Mouse (Mus musculus) left cerebral cortex, adult 18-20 months (tissue): ENCODE data around the gene Uck2. TPM values are rescaled to one million over a fixed set of nuclear protein-coding genes. Genes with fewer than 3 reads are reported as not detected.

ENCODE experiments used
- DNase-seq, 2 experiments: peaks; one replicate each; pipeline ENCODE4 v3.0.0; 2021 to 2022; ENCODE audit warnings: low spot score in 2 of 2, mixed read lengths in 1 of 2
- microRNA-seq, 2 experiments: library from miRNA; unstranded; fragments of <30 nt; microRNA quantifications; one replicate each; pipeline ENCODE4 v1.2.0; 2021
- total RNA-seq, 2 experiments: library from RNA; stranded (reverse); gene quantifications; 2 replicates each; pipeline ENCODE4 v1.2.3; 2021

The Uck2 gene
- total RNA-seq, 2 experiments from 2014 or later: 29.2 to 39.2 TPM

- no peak for DNase-seq
Observed at GRCm38 (mm10) chr1:167215460-167215859, 69.7 kb downstream of the Uck2 start.

DNA sequence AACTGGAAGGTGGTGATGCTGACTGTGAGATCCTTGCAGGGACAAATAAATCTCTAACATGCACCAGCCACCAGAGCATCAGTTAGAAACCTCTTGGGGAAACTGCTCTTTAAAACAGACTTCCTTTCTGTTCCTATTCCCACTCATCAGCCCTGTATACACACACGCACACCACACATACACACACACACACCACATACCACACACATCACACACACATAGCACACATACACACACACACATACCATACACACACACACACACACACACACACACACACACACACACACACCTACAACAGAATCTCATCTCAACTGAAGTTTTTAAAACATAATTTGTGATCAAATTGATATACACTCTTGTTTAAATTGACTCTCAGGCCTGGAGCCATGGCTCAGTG is 72.4 kb downstream of the Uck2 start:
- DNase-seq: no peak

- peak; percentile 77 to 79 for DNase-seq
Observed at GRCm38 (mm10) chr1:167211979-167212614, 73.0 kb downstream of the Uck2 start.

DNA sequence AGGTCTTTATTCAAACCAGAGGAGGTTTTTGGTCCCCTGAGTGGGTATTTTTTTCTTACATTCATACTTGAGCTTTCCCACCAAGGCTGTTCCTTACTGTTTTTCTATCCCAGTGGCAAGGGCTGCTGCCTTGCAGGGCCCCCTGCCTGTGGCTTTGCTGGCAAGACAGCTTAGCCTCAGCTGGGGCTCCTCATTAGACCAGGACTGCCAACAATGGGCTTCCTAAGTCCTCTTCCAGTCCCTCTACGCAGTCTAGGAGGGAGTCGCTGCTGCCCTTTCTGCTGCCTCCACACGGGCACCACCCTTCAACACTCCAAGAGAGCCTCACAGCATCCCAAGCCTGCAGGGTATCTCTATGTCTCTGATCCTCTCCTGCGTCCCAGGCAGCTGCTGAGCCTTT is 76.3 kb downstream of the Uck2 start:
- DNase-seq: no peak

DNA sequence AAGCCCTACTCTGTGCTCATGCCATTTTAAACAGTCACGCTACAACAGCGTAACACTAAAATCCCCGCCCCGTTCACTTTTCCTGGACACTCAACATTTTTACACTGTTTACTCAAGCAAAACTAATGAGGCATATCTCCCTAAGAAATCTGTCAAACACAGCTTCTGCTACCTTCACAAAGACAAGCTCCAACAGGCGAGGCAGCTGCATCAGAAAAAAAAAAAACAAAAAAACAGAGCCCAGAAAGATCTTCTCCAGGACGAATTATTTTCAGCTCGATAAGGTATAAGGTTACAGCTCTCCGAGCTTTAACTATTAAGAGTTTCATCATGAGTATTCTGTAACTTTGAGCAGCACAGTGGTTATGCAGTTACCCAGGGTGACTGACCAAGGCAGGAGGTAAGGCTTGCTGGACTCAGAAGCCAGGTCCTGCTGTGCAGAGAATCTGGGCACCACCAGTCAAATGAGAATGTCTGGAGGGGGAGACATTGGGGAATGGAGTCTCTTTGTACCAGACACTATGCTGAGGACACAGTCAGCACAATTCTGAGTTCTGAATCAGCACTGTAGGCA is 79.9 kb downstream of the Uck2 start:
- no peak for DNase-seq

- no peak for DNase-seq
Observed at GRCm38 (mm10) chr1:167204421-167204820, 80.7 kb downstream of the Uck2 start.

- DNase-seq: no peak
Observed at GRCm38 (mm10) chr1:167194766-167195165, 90.4 kb downstream of the Uck2 start.

GRCm38 (mm10) chr1:167187791-167188190 is 97.3 kb downstream of the Uck2 start:
- no peak for DNase-seq

GRCm38 (mm10) chr1:167181919-167182616 is 103.1 kb downstream of the Uck2 start:
- peak; percentile 52 to 55 for DNase-seq

Small RNA genes lying within 50 kb of the gene (microRNA-seq; reads per million reads assigned to microRNA genes)
- gene Mir6347: 0 reads per million in 2 experiments

Other genes with a start within 250 kb of the Uck2 start
- 10 to 100 TPM; 46.0 to 51.6 TPM for gene Tmco1, start 23.1 kb upstream of the Uck2 start, total RNA-seq
- 10 to 100 TPM; 25.9 to 26.8 TPM for gene Aldh9a1, start 64.7 kb upstream of the Uck2 start, total RNA-seq
- gene Mgst3, start 108.5 kb upstream of the Uck2 start, total RNA-seq: 100 to 1,000 TPM; 109 to 113 TPM
- gene Lrrc52, start 181.5 kb upstream of the Uck2 start, total RNA-seq: not detected